Mouse (Mus musculus) heart, adult 10 weeks (tissue): ENCODE results near the gene Gm8271. TPM values are rescaled to one million over a fixed set of nuclear protein-coding genes. Genes with fewer than 3 reads are reported as not detected.

Experiments used
- polyA plus RNA-seq: library from polyadenylated mRNA; stranded (reverse); fragments of 350-450 nt; fragmentation: Illumina TruSeq; extraction: RNeasy Lipid Tissue Mini Kit (QIAGEN cat#74804); gene quantifications from one replicate; pipeline ENCODE4 v1.2.3, GENCODE M21; 2014; ENCODE audit warnings: low read depth, low replicate concordance

Gene Gm8271
- polyA plus RNA-seq, result not detected

GRCm38 (mm10) chr14:5185493-5185892 is at the start of gene Gm8271:
Gene Gm8271 (plus strand): TSS chr14:5185793.

GRCm38 (mm10) chr14:5164235-5164634 is 21.4 kb upstream of the Gm8271 start, which contains the start of gene Gm3317:
Gene Gm3317 (plus strand): TSS chr14:5164535.

Other genes with a start within 250 kb of the Gm8271 start
- gene Gm8297, start 201.9 kb upstream of the Gm8271 start, polyA plus RNA-seq, result not detected
- not detected for gene Gm3298, start 169.9 kb upstream of the Gm8271 start, polyA plus RNA-seq
- not detected for gene 4930555G01Rik, start 135.2 kb upstream of the Gm8271 start, polyA plus RNA-seq
- gene Gm8281, start 114.8 kb upstream of the Gm8271 start, polyA plus RNA-seq, result 1.0 TPM
- gene Gm8279, start 54.3 kb upstream of the Gm8271 start, polyA plus RNA-seq, result not detected
- not detected for gene Gm3317, start 21.3 kb upstream of the Gm8271 start, polyA plus RNA-seq
- gene Gm3526, start 74.8 kb downstream of the Gm8271 start, polyA plus RNA-seq, result not detected
- gene Gm3542, start 149.1 kb downstream of the Gm8271 start, polyA plus RNA-seq, result not detected
- 0.31 TPM for gene Gm3500, start 203.3 kb downstream of the Gm8271 start, polyA plus RNA-seq